Comparison of ENCODE assay signal across 8 mouse cellular contexts in the genomic region with DNA sequence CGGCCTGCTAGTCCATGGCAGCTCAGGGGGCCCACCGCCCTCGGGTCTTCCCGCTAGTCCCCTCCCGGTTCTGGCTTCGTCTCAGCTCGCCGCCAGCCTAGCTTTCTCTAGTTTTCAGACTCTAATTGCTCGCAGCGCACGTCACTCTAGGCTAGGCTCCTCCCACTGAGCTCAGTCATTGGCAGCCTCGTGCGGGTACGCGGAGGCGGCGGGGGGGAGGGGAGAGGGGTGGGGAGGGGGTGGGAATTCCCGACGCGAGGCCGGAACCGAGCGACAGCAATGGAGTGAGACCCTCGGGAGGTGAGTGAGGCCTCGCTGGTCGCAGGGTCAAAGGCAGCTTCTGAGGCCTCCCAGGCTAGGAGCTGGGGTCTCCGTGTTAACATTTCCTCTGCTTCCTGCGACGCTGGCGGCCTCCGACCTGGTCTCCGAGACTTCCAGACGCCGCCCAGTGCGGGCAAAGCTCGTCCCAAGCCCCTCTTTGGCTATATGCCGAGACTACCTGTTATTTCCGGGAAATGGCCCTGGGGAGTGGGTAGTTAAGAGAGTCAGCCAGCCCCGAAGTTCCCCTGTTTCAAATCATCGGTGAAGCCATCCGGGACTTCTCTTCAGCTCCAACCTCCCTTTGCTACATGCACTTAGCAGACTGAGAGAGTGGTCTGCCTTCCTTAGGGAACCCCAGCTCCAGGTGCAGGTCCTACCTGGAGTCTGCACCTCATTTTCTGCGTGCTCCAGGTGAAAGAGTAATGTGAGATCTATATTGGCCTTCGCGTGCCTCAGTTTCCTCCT. TPM values are rescaled to one million over a fixed set of nuclear protein-coding genes. Genes with fewer than 3 reads are reported as not detected.
DNase-seq lines count a peak whose midpoint lies in the region; ATAC-seq and TF ChIP-seq lines count a peak whose summit lies in the region.

A gene (plus strand): TSS at position 213 of the 786 bp plus-strand sequence.

- WGBS in forebrain, embryonic 13.5 days, result 2% methylated on average over 44 of the region's 44 CpGs
- under 1% methylated on average over 44 of the region's 44 CpGs for WGBS in large intestine, adult 2 months
- WGBS in liver, postnatal 0 days (ENCODE audit: insufficient replicate concordance), result under 1% methylated on average over 39 of the region's 44 CpGs
- WGBS in neural tube, embryonic 15.5 days, result under 1% methylated on average over 43 of the region's 44 CpGs

- H3K4me3 ChIP-seq in E14TG2a.4 (replicated peaks; ENCODE audit: low read length), result peak within 1 kb of the TSS; percentile 87
- H3K4me3 ChIP-seq in forebrain, embryonic 13.5 days, result peak within 1 kb of the TSS; percentile 60
- peak within 1 kb of the TSS; percentile 61 for H3K4me3 ChIP-seq in liver, postnatal 0 days (ENCODE audit: low read depth, low read length)
- peak within 1 kb of the TSS; percentile 79 for H3K4me3 ChIP-seq in neural tube, embryonic 15.5 days (replicated peaks)

- H3K27me3 ChIP-seq in E14TG2a.4 (ENCODE audit: insufficient read depth, low read length), result no peaks in the 10 kb centered on the region
- H3K27me3 ChIP-seq in forebrain, embryonic 13.5 days, result no peaks in the 10 kb centered on the region
- H3K27me3 ChIP-seq in liver, postnatal 0 days (ENCODE audit: insufficient read depth, low read length), result no peaks in the 10 kb centered on the region
- H3K27me3 ChIP-seq in neural tube, embryonic 15.5 days (replicated peaks), result no peaks in the 10 kb centered on the region

- TF ChIP-seq CTCF in E14TG2a.4 (conservative IDR thresholded peaks at IDR 0.05; ENCODE audit: low read length), result no peak
- no peak for TF ChIP-seq CTCF in liver, postnatal 0 days (IDR thresholded peaks at IDR 0.05; ENCODE audit: low read depth)

- TF ChIP-seq EP300 in liver, postnatal 0 days (IDR thresholded peaks at IDR 0.05; ENCODE audit: low read depth), result no peak

- H3K4me1 ChIP-seq in E14TG2a.4 (replicated peaks; ENCODE audit: low read depth, low read length), result peaks cover 42% of the 10 kb centered on the region
- H3K4me1 ChIP-seq in forebrain, embryonic 13.5 days, result peaks cover 29% of the 10 kb centered on the region
- H3K4me1 ChIP-seq in liver, postnatal 0 days (ENCODE audit: insufficient read depth), result peaks cover 7% of the 10 kb centered on the region
- peaks cover 35% of the 10 kb centered on the region for H3K4me1 ChIP-seq in neural tube, embryonic 15.5 days

- intact Hi-C loops in heart, postnatal 10 days (cut with DNase I), result loop anchor here (2.0 kb wide), 2 partner anchors 15 to 27 kb away; no protein-coding TSS in a partner anchor

- H3K4me2 ChIP-seq in forebrain, embryonic 13.5 days, result peak within 1 kb of the TSS; percentile 82
- peak within 1 kb of the TSS; percentile 84 for H3K4me2 ChIP-seq in liver, postnatal 0 days (ENCODE audit: low read depth, low read length)
- H3K4me2 ChIP-seq in neural tube, embryonic 15.5 days, result peak within 1 kb of the TSS; percentile 88

- H3K27ac ChIP-seq in forebrain, embryonic 13.5 days, result peak within 1 kb of the TSS; percentile 77
- peak within 1 kb of the TSS; percentile 91 for H3K27ac ChIP-seq in liver, postnatal 0 days (ENCODE audit: low read depth)
- peak within 1 kb of the TSS; percentile 81 for H3K27ac ChIP-seq in neural tube, embryonic 15.5 days (replicated peaks)

- peak within 1 kb of the TSS; percentile 80 for H3K9ac ChIP-seq in forebrain, embryonic 13.5 days
- H3K9ac ChIP-seq in liver, postnatal 0 days (replicated peaks), result peak within 1 kb of the TSS; percentile 70
- H3K9ac ChIP-seq in neural tube, embryonic 15.5 days (replicated peaks), result peak within 1 kb of the TSS; percentile 81

- peaks cover 33% of the 10 kb centered on the region for H3K36me3 ChIP-seq in E14TG2a.4 (ENCODE audit: insufficient read depth, low read length)
- peaks cover 15% of the 10 kb centered on the region for H3K36me3 ChIP-seq in forebrain, embryonic 13.5 days (ENCODE audit: poor library complexity, severe bottlenecking)
- peaks cover 12% of the 10 kb centered on the region for H3K36me3 ChIP-seq in liver, postnatal 0 days (replicated peaks; ENCODE audit: insufficient read depth, low read length)
- peaks cover 10% of the 10 kb centered on the region; the same call in 1 of the 2 replicates for H3K36me3 ChIP-seq in neural tube, embryonic 15.5 days

- peak; percentile 83 for DNase-seq in c-Kit-positive CD71-positive TER-119-positive erythroid progenitor cells, embryonic 14.5 days (ENCODE audit: low spot score)
- peak; percentile 96 to 97 for DNase-seq in heart, postnatal 10 days
- DNase-seq in large intestine, adult 2 months (ENCODE audit: low read depth, low spot score), result peak; percentile 90
- peak; percentile 90 for DNase-seq in liver, postnatal 0 days
- DNase-seq in testis, postnatal 14 days (ENCODE audit: low spot score), result peak; percentile 92

- no peaks in the 10 kb centered on the region for H3K9me3 ChIP-seq in E14TG2a.4 (ENCODE audit: low read length)
- no peaks in the 10 kb centered on the region for H3K9me3 ChIP-seq in forebrain, embryonic 13.5 days (replicated peaks)
- no peaks in the 10 kb centered on the region for H3K9me3 ChIP-seq in liver, postnatal 0 days (ENCODE audit: low read length)
- no peaks in the 10 kb centered on the region for H3K9me3 ChIP-seq in neural tube, embryonic 15.5 days (replicated peaks)

- ATAC-seq in forebrain, embryonic 13.5 days, result peak; percentile 96
- peak; percentile 93 for ATAC-seq in liver, postnatal 0 days
- peak; percentile 94 for ATAC-seq in neural tube, embryonic 15.5 days (ENCODE audit: low FRiP score)

RNA-seq across cellular contexts. Expression of the gene that starts here (rescaled TPM):
- polyA plus RNA-seq in forebrain, embryonic 13.5 days (2015; fragmentation: Nextera tagmentation; extraction: Ambion mirVana), result 55.0 and 55.3 TPM in 2 replicates
- total RNA-seq in heart, postnatal 10 days (2021), result 100 to 1,000 TPM; 105 to 110 TPM
- 76.1 and 83.3 TPM in 2 replicates for polyA plus RNA-seq in large intestine, adult 2 months (2012; rRNA removed)
- polyA plus RNA-seq in liver, postnatal 0 days (2015; fragmentation: Nextera tagmentation; extraction: Ambion mirVana), result 41.7 and 54.0 TPM in 2 replicates
- 49.3 and 56.0 TPM in 2 replicates for polyA plus RNA-seq in neural tube, embryonic 15.5 days (2015; fragmentation: Nextera tagmentation; extraction: Ambion mirVana)

Comparison
In these comparisons a context has a peak if more than half of its experiments do, and no peak if none do; other contexts are left out.
1. Peak in every context shown above with its lines: DNase-seq, ATAC-seq, H3K4me3 ChIP-seq and H3K27ac ChIP-seq.